Mouse (Mus musculus): ENCODE data around the gene Mcoln2. TPM values are rescaled to one million over a fixed set of nuclear protein-coding genes. Genes with fewer than 3 reads are reported as not detected.
"Not testable (repeated sequence)": the region's sequence is repeated elsewhere in the genome, so short reads cannot be mapped to it uniquely, and the experiment has no call there.

Mcoln2 gene
- polyA plus RNA-seq, 1 experiment from 2014 or later, result 0.88 TPM

DNA sequence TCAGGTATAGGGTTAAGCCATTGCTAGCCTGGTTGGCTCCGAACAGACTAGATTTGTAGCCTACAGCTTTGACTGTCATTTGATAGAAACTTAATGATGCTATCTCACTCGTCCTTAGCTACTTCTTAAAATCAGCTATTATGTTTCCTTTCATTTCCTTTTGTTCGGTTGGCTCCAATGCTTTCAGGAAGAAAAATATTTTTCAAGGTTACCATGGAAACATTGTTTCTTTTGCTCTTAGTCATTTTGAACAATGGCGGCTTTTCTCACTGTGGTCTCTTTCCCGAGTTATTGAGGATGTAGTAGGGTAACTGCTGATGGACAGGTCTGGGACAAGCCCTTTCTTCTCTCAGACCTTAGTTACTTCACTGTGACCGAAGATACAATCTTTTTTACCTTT lies 46.7 kb downstream of the Mcoln2 start:
- H3K27me3 ChIP-seq, result no peaks in the 10 kb centered on the region
- no peaks in the 10 kb centered on the region for H3K9me3 ChIP-seq
- H3K4me3 ChIP-seq, result no peak overlapping the region
- H3K4me1 ChIP-seq, result no peaks in the 10 kb centered on the region
- no peak overlapping the region for H3K27ac ChIP-seq
- 65% methylated on average over 6 of the region's 6 CpGs for WGBS
- no peak overlapping the region for H3K9ac ChIP-seq
- no peak overlapping the region for H3K4me2 ChIP-seq (replicated peaks)
- no peaks in the 10 kb centered on the region for H3K36me3 ChIP-seq
- no peak for ATAC-seq (ENCODE audit: insufficient number of reproducible peaks, insufficient read depth, low FRiP score, low TSS enrichment)

DNA sequence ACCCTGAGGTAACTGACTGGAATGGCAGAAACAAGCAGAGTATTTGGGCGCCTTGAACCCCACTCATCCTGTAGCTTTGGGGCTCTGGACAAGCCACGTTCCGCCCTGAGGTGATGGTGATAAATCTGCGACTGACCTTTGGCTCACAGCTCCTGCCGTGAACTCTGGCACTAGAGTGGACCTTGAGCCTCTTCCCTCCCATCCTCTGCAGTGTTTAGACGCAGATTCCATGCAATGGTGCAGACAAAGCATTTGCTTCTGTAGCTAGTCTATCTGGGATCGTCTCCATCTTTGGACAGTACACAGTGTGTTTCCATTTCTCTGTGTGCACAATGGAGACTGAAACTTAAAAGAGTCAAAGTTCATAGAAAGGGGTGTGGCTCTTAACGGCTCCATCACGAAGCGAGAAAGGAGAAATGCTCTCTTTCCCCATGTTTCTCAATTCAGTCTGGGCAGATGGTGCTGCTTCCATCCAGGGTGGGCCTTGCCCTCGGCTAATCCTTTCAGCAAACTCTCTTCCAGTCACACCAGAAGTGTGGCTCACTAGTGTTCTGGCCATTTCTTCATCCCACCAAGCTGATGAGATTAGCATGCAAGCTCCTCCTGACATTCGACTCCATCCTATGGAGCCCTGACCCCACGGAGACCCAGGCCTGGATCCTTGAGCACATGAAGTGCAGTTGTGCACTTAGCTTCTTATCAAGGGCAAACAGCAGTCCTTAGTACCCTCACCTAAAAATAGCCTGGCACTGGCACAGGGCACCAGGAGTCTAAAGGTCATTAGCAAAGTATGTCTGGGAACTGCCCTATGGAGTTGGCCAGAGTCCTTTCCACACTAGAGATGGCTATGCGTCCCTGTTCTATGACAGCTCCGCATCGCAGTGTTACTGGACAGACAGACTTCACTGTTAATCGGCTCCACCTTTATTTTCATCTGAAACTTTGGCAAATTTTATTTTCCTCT lies 47.4 kb downstream of the Mcoln2 start:
- H3K27ac ChIP-seq, result no peak overlapping the region
- H3K36me3 ChIP-seq, result no peaks in the 10 kb centered on the region
- no peak overlapping the region for H3K4me3 ChIP-seq
- no peak for ATAC-seq (ENCODE audit: insufficient number of reproducible peaks, insufficient read depth, low FRiP score, low TSS enrichment)
- no peak overlapping the region for H3K9ac ChIP-seq
- no peaks in the 10 kb centered on the region for H3K4me1 ChIP-seq
- whole genome bisulfite sequencing, result 79% methylated on average over 17 of the region's 17 CpGs
- H3K9me3 ChIP-seq, result no peaks in the 10 kb centered on the region
- H3K27me3 ChIP-seq, result no peaks in the 10 kb centered on the region
- H3K4me2 ChIP-seq (replicated peaks), result no peak overlapping the region

DNA sequence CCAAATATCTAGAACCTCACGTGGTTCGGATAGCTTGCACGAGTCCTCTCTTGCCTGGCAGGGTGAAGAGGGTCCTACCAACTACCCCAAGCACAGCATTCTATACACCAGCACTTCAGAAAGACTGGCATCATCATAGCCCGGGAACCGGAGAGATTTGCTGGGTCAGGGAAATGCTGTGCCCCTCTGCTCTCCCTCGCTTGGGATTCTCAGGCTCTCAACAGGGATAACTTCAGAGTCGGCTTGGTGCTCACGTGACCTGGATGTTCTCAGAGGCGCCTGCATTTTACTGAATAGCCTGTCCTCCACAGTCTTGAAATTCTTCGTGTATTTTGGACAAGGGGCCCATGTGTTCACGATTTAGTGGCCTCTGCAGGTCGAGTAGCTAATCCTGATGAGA lies 48.2 kb downstream of the Mcoln2 start:
- Histone ChIP-seq H3K9ac (no peak overlapping the region), H3K4me1 (no peaks in the 10 kb centered on the region), H3K4me3 (no peak overlapping the region), H3K9me3 (no peaks in the 10 kb centered on the region), H3K36me3 (no peaks in the 10 kb centered on the region), H3K4me2 (replicated peaks) (no peak overlapping the region), H3K27me3 (no peaks in the 10 kb centered on the region), H3K27ac (no peak overlapping the region)
- 79% methylated on average over 12 of the region's 12 CpGs for WGBS
- ATAC-seq (ENCODE audit: insufficient number of reproducible peaks, insufficient read depth, low FRiP score, low TSS enrichment), result no peak

- no peaks in the 10 kb centered on the region for H3K4me1 ChIP-seq
- no peak overlapping the region for H3K4me2 ChIP-seq (replicated peaks)
- H3K36me3 ChIP-seq, result no peaks in the 10 kb centered on the region
- WGBS, result 83% methylated on average over 11 of the region's 11 CpGs
- ATAC-seq (ENCODE audit: insufficient number of reproducible peaks, insufficient read depth, low FRiP score, low TSS enrichment), result 0 out of 2 replicates have a peak, but pooled peaks have one; percentile 22
- H3K27ac ChIP-seq, result no peak overlapping the region
- no peaks in the 10 kb centered on the region for H3K27me3 ChIP-seq
- no peak overlapping the region for H3K4me3 ChIP-seq
- no peak overlapping the region for H3K9ac ChIP-seq
- H3K9me3 ChIP-seq, result no peaks in the 10 kb centered on the region
These were observed 49.3 kb downstream of the Mcoln2 start for GRCm38 (mm10) chr3:146198803-146199481.

DNA sequence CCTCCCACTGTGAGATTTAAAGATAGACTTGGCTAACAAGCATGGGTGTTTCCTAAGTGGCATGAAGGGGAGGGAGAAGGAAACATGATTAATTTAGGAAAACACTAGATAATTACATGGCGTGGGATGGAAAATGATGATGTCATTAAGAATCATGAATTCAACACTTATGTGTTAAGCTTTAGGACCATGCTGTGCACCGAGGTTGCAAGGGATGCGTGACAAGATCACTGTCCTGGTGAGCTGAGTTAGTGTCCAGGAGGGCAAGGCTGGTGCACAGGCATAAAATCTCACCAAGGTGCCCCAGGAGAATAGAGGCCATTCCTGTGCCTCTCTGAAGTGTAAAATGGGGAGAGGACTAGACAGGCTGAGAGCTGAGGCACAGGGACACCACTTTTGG lies 49.9 kb downstream of the Mcoln2 start:
- Histone ChIP-seq H3K4me2 (replicated peaks) (no peak overlapping the region), H3K27ac (no peak overlapping the region), H3K4me1 (no peaks in the 10 kb centered on the region), H3K9ac (no peak overlapping the region), H3K36me3 (no peaks in the 10 kb centered on the region), H3K27me3 (no peaks in the 10 kb centered on the region), H3K9me3 (no peaks in the 10 kb centered on the region), H3K4me3 (no peak overlapping the region)
- WGBS, result 81% methylated on average over 3 of the region's 3 CpGs
- ATAC-seq (ENCODE audit: insufficient number of reproducible peaks, insufficient read depth, low FRiP score, low TSS enrichment), result no peak

- H3K27me3 ChIP-seq, result no peaks in the 10 kb centered on the region
- no peak for ATAC-seq (ENCODE audit: insufficient number of reproducible peaks, insufficient read depth, low FRiP score, low TSS enrichment)
- WGBS, result 80% methylated on average over 2 of the region's 2 CpGs
These were observed 54.7 kb downstream of the Mcoln2 start for GRCm38 (mm10) chr3:146204375-146204774.

DNA sequence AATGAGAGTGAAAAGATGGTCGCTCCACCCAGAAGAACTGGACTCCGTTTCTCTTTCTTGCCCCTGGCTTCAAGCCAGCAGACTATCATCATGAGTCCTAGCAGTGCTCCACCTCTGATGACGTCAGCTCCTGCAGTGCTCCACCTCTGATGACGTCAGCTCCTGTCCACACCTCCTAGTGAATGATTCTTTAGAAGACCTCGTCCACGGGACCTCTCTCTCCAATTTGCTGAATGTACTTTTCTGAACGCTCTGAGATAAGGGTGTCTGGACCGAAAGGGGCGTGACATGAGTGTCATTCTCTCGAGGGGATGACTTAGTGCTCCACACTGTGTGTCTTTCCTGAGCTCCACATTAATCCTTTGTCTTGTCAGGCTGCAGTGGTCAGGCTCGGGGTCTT lies 55.7 kb downstream of the Mcoln2 start:
- Histone ChIP-seq H3K27ac (no peak overlapping the region), H3K27me3 (no peaks in the 10 kb centered on the region), H3K36me3 (no peaks in the 10 kb centered on the region), H3K4me1 (no peaks in the 10 kb centered on the region), H3K4me2 (replicated peaks) (no peak overlapping the region), H3K9ac (no peak overlapping the region), H3K4me3 (no peak overlapping the region), H3K9me3 (no peaks in the 10 kb centered on the region)
- no peak for ATAC-seq (ENCODE audit: insufficient number of reproducible peaks, insufficient read depth, low FRiP score, low TSS enrichment)
- WGBS, result 82% methylated on average over 11 of the region's 11 CpGs

More at GRCm38 (mm10) chr3:146204375-146204774, 54.7 kb downstream of the Mcoln2 start:
- no peak overlapping the region for H3K27ac ChIP-seq
- H3K4me1 ChIP-seq, result no peaks in the 10 kb centered on the region
- no peak overlapping the region for H3K4me2 ChIP-seq (replicated peaks)
- no peak overlapping the region for H3K4me3 ChIP-seq
- H3K9me3 ChIP-seq, result no peaks in the 10 kb centered on the region
- H3K36me3 ChIP-seq, result no peaks in the 10 kb centered on the region
- no peak overlapping the region for H3K9ac ChIP-seq

- no peak overlapping the region for H3K27ac ChIP-seq
- H3K4me1 ChIP-seq, result no peaks in the 10 kb centered on the region
- H3K9ac ChIP-seq, result no peak overlapping the region
- H3K4me2 ChIP-seq (replicated peaks), result no peak overlapping the region
- no peak overlapping the region for H3K4me3 ChIP-seq
- no peaks in the 10 kb centered on the region for H3K9me3 ChIP-seq
- H3K36me3 ChIP-seq, result no peaks in the 10 kb centered on the region
- ATAC-seq (ENCODE audit: insufficient number of reproducible peaks, insufficient read depth, low FRiP score, low TSS enrichment), result no peak
- no peaks in the 10 kb centered on the region for H3K27me3 ChIP-seq
- 76% methylated on average over 2 of the region's 2 CpGs for WGBS
These were observed 57.0 kb downstream of the Mcoln2 start for GRCm38 (mm10) chr3:146206635-146207034.

GRCm38 (mm10) chr3:146207440-146207839 lies 57.8 kb downstream of the Mcoln2 start:
- Histone ChIP-seq H3K4me1 (no peaks in the 10 kb centered on the region), H3K27ac (no peak overlapping the region), H3K9ac (no peak overlapping the region), H3K4me2 (replicated peaks) (no peak overlapping the region), H3K36me3 (no peaks in the 10 kb centered on the region), H3K9me3 (no peaks in the 10 kb centered on the region), H3K4me3 (no peak overlapping the region), H3K27me3 (no peaks in the 10 kb centered on the region)
- ATAC-seq (ENCODE audit: insufficient number of reproducible peaks, insufficient read depth, low FRiP score, low TSS enrichment), result no peak
- 76% methylated on average over 2 of the region's 2 CpGs for WGBS

GRCm38 (mm10) chr3:146209759-146210158 lies 60.1 kb downstream of the Mcoln2 start:
- not testable (repeated sequence) for H3K9ac ChIP-seq; H3K4me1 ChIP-seq; H3K36me3 ChIP-seq; H3K9me3 ChIP-seq; H3K4me3 ChIP-seq; H3K4me2 ChIP-seq (replicated peaks); ATAC-seq (ENCODE audit: insufficient number of reproducible peaks, insufficient read depth, low FRiP score, low TSS enrichment); H3K27ac ChIP-seq; H3K27me3 ChIP-seq
- 91% methylated on average over 8 of the region's 8 CpGs for WGBS

- Histone ChIP-seq H3K4me2 (replicated peaks) (no peak overlapping the region), H3K9ac (no peak overlapping the region), H3K27ac (no peak overlapping the region), H3K27me3 (no peaks in the 10 kb centered on the region), H3K9me3 (no peaks in the 10 kb centered on the region), H3K4me1 (no peaks in the 10 kb centered on the region), H3K4me3 (no peak overlapping the region), H3K36me3 (no peaks in the 10 kb centered on the region)
- no peak for ATAC-seq (ENCODE audit: insufficient number of reproducible peaks, insufficient read depth, low FRiP score, low TSS enrichment)
- 91% methylated on average over 4 of the region's 4 CpGs for WGBS
These were observed 61.6 kb downstream of the Mcoln2 start for GRCm38 (mm10) chr3:146211141-146211747.

GRCm38 (mm10) chr3:146211964-146212363 lies 62.3 kb downstream of the Mcoln2 start:
- Histone ChIP-seq H3K4me2 (replicated peaks) (no peak overlapping the region), H3K4me1 (no peaks in the 10 kb centered on the region), H3K9me3 (no peaks in the 10 kb centered on the region), H3K27me3 (no peaks in the 10 kb centered on the region), H3K27ac (no peak overlapping the region), H3K4me3 (no peak overlapping the region), H3K9ac (no peak overlapping the region), H3K36me3 (no peaks in the 10 kb centered on the region)
- no peak for ATAC-seq (ENCODE audit: insufficient number of reproducible peaks, insufficient read depth, low FRiP score, low TSS enrichment)
- WGBS, result 80% methylated on average over 2 of the region's 2 CpGs

Measured in embryonic facial prominence, embryonic 12.5 days (tissue).